Mouse (Mus musculus): Measurements from ENCODE around the gene Ahsa1. TPM values are rescaled to one million over a fixed set of nuclear protein-coding genes. Genes with fewer than 3 reads are reported as not detected.

Gene Ahsa1
- polyA plus RNA-seq, 1 experiment = 244 TPM

DNA sequence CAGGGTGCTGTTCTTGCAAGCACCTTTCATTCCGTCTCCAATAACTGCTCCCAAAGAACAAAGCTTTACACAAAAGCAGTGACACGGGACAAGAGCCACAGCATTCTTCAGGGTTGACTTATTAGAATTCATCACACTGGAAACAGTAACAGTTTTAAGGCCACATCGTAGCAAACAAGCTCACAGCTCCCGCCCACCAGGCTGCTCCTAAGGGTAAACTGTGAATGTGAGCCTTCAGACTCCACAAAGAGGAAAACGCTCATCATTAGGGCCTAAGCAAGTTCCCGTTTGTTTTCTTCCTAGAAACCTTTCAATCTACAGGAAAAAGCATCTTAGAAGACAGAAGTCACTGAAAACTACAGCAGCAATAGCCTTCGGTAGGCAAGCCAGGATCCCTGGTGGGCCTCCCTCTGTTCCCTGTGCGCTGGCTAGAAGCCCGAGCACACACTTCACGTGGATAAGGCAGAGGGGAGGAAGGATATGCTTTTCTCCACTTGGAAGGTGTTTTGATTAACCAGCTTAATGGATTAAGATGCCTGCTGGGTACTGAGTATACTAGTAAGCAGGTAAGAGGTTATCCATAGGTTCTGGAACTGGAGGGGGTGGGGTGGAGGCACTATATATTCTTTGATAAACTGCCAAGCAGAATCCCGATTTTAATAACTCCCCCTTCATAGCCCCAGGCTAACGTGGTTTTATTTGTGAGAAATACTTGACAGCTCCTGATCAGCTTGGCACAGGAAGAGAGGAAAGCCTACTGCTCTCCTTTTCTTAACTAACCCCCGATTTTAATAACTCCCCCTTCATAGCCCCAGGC, 39.7 kb downstream of the Ahsa1 start:
- TF ChIP-seq GATA1 (IDR thresholded peaks at IDR 0.05; ENCODE audit: low read length) = no peak

DNA sequence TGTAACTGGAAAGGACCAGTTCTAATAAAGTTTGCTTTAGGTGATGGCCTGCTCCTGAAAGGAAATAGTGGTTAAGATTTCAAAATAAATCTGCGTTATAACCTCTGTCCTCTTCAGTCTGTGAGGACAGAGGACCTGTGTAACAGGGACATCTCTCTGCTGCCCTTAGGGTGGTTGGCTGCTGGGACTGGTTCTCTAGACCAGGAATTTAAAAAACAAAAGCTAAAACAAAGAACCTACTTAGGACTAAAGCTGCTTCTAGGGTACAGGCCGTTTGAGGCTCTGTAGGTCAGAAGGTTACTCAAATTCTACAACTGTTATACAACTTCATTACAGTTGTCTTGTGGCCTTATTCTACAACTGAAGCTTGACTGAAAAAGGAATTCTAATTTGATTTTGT, 46.8 kb downstream of the Ahsa1 start:
- no peak for TF ChIP-seq GATA1 (IDR thresholded peaks at IDR 0.05; ENCODE audit: low read length)

- no peak for TF ChIP-seq GATA1 (IDR thresholded peaks at IDR 0.05; ENCODE audit: low read length)
Observed at GRCm38 (mm10) chr12:87317951-87318350, 51.7 kb downstream of the Ahsa1 start.

DNA sequence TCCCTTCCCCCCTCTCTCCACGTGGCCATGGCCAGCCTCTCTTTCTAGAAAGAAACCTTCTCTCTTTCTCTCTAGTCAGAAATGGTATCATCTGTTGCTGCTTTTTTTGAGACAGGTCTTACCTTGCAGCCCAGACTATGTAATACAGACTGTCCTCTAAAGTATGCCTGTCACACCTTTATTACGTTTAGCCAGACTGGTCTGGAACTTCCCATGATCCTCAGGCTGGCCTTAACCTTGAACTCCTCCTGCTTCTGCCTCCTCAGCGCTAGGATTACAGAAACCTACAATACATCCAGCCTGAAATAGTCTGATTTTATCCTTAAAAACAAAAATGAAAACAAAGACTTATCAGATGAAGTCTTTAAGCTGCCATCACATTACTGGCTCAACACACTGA, 53.0 kb downstream of the Ahsa1 start:
- no peak for TF ChIP-seq GATA1 (IDR thresholded peaks at IDR 0.05; ENCODE audit: low read length)

Other genes starting within 250 kb of the Ahsa1 start
- gene Tmem63c, start 245.1 kb upstream of the Ahsa1 start, polyA plus RNA-seq (2012) = not detected in 2 replicates
- 0.09 TPM in 1 of 2 replicates, not detected in the other for gene Ngb, start 163.9 kb upstream of the Ahsa1 start, polyA plus RNA-seq (2012)
- 4.7 and 6.0 TPM in 2 replicates for gene Gstz1, start 119.3 kb upstream of the Ahsa1 start, polyA plus RNA-seq (2012)
- gene Pomt2, start 118.5 kb upstream of the Ahsa1 start, polyA plus RNA-seq (2012) = 3.0 and 3.9 TPM in 2 replicates
- gene Samd15, start 66.8 kb upstream of the Ahsa1 start, polyA plus RNA-seq (2012) = 0.33 TPM in 1 of 2 replicates, not detected in the other
- 2.6 and 3.0 TPM in 2 replicates for gene Tmed8, start 66.0 kb upstream of the Ahsa1 start, polyA plus RNA-seq (2012)
- 0.08 TPM in 1 of 2 replicates, not detected in the other for gene Noxred1, start 27.7 kb upstream of the Ahsa1 start, polyA plus RNA-seq (2012)
- 0.40 and 0.55 TPM in 2 replicates for gene Vipas39, start 223 bp upstream of the Ahsa1 start, polyA plus RNA-seq (2012)
- gene Ism2, start 33.2 kb downstream of the Ahsa1 start, polyA plus RNA-seq (2012) = not detected in 2 replicates
- 20.7 and 28.7 TPM in 2 replicates for gene Sptlc2, start 121.9 kb downstream of the Ahsa1 start, polyA plus RNA-seq (2012)
- gene Slirp, start 177.4 kb downstream of the Ahsa1 start, polyA plus RNA-seq (2012) = 2.3 and 3.9 TPM in 2 replicates
- gene Alkbh1, start 177.5 kb downstream of the Ahsa1 start, polyA plus RNA-seq (2012) = 26.5 and 30.5 TPM in 2 replicates
- gene Snw1, start 205.8 kb downstream of the Ahsa1 start, polyA plus RNA-seq (2012) = 15.8 and 15.9 TPM in 2 replicates
- not detected in 2 replicates for gene Gm5788, start 228.2 kb downstream of the Ahsa1 start, polyA plus RNA-seq (2012)
- not detected in 2 replicates for gene Gm8300, start 247.8 kb downstream of the Ahsa1 start, polyA plus RNA-seq (2012)